Mouse (Mus musculus): Measurements from ENCODE around the gene Cabcoco1. TPM values are rescaled to one million over a fixed set of nuclear protein-coding genes. Genes with fewer than 3 reads are reported as not detected.
A peak's percentile ranks its signal among the peaks of the same experiment; 100 is the strongest.

Cabcoco1 gene
- polyA plus RNA-seq, 2 experiments: 0.41 to 0.66 TPM

DNA sequence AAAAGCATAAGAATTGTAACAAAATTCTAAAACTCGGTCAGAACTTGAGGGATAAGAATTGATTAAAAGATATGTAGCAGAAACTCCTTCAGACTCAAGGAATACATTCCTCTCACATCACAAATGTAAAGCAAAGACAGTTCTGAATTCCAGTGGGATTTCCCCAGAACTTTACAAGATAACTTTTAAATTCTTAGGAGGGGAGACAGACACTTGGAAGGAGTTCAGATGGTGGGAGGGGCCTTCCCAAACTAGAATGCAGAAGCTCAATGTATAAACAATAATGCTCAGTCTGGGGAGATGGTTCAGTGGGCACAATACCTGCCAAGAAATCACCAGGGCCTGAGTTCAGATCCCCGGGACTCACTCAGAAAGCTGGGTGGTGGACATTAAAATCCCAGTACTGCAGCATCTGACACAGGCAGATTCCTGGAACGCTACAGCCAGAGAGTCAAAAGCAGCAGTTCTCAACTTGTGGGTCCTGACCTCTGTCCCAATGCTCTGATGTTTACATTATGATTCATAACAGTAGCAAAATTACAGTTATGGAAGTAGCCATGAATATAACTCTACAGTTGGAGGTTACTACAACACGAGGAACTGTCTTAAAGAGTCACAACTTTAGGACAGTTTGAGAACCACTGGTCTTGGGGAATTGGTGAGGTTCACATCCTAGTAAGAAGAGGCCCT is 4.3 kb downstream of the Cabcoco1 start:
- Histone ChIP-seq H3K4me2 (ENCODE audit: low read depth) (no peak overlapping the region), H3K4me3 (ENCODE audit: insufficient read depth in 1 of 2, low read depth in 2 of 2, low read length in 2 of 2) (no peak overlapping the region), H3K36me3 (replicated peaks; ENCODE audit: control insufficient read depth, insufficient read depth, low read depth) (no peaks in the 10 kb centered on the region), H3K9me3 (ENCODE audit: control insufficient read depth, low read length) (no peaks in the 10 kb centered on the region), H3K27me3 (ENCODE audit: control insufficient read depth, insufficient read depth, low read length) (no peaks in the 10 kb centered on the region), H3K9ac (replicated peaks) (no peak overlapping the region), H3K4me1 (replicated peaks; ENCODE audit: control insufficient read depth in 2 of 2, insufficient read depth in 2 of 2, low read length in 1 of 2) (peaks cover 0 to 6% of the 10 kb centered on the region in 2 experiments; a peak in 2 of 4 replicates), H3K27ac (no peak overlapping the region)
- ATAC-seq (ENCODE audit: insufficient read depth) (no peak), DNase-seq (ENCODE audit: low read depth in 3 of 3, low spot score in 3 of 3) (no peak)
- no peak for TF ChIP-seq CTCF (IDR thresholded peaks at IDR 0.05; ENCODE audit: low read depth)
- no peak for TF ChIP-seq EP300 (IDR thresholded peaks at IDR 0.05; ENCODE audit: low read depth)
- 53% methylated on average over 4 of the region's 4 CpGs for WGBS (ENCODE audit: insufficient replicate concordance)

GRCm38 (mm10) chr10:68529364-68530049 is 12.2 kb downstream of the Cabcoco1 start:
- DNase-seq (ENCODE audit: low read depth in 3 of 3, low spot score in 3 of 3) (peak in 1 of 3 experiments; percentile 23), ATAC-seq (ENCODE audit: insufficient read depth) (peak; percentile 52)
- Histone ChIP-seq H3K4me1 (replicated peaks; ENCODE audit: control insufficient read depth in 2 of 2, insufficient read depth in 2 of 2, low read length in 1 of 2) (0 out of 4 replicates have a peak, but pooled peaks cover 0 to 4% of the 10 kb centered on the region in 2 experiments), H3K27me3 (ENCODE audit: control insufficient read depth, insufficient read depth, low read length) (no peaks in the 10 kb centered on the region), H3K9me3 (ENCODE audit: control insufficient read depth, low read length) (no peaks in the 10 kb centered on the region), H3K27ac (no peak overlapping the region), H3K9ac (replicated peaks) (no peak overlapping the region), H3K36me3 (replicated peaks; ENCODE audit: control insufficient read depth, insufficient read depth, low read depth) (no peaks in the 10 kb centered on the region), H3K4me2 (ENCODE audit: low read depth) (no peak overlapping the region), H3K4me3 (ENCODE audit: insufficient read depth in 1 of 2, low read depth in 2 of 2, low read length in 2 of 2) (no peak overlapping the region)
- TF ChIP-seq CTCF (IDR thresholded peaks at IDR 0.05; ENCODE audit: low read depth) (no peak), EP300 (IDR thresholded peaks at IDR 0.05; ENCODE audit: low read depth) (no peak)
- WGBS (ENCODE audit: insufficient replicate concordance): 62% methylated on average over 10 of the region's 10 CpGs

GRCm38 (mm10) chr10:68528958-68529357 is 12.7 kb downstream of the Cabcoco1 start:
- H3K27me3 ChIP-seq (ENCODE audit: control insufficient read depth, insufficient read depth, low read length): no peaks in the 10 kb centered on the region
- no peak overlapping the region for H3K27ac ChIP-seq
- H3K4me2 ChIP-seq (ENCODE audit: low read depth): no peak overlapping the region
- H3K4me3 ChIP-seq (ENCODE audit: insufficient read depth in 1 of 2, low read depth in 2 of 2, low read length in 2 of 2): no peak overlapping the region
- H3K4me1 ChIP-seq (replicated peaks; ENCODE audit: control insufficient read depth in 2 of 2, insufficient read depth in 2 of 2, low read length in 1 of 2): 0 out of 4 replicates have a peak, but pooled peaks cover 0 to 4% of the 10 kb centered on the region in 2 experiments
- no peak for ATAC-seq (ENCODE audit: insufficient read depth)
- DNase-seq (ENCODE audit: low read depth in 3 of 3, low spot score in 3 of 3): no peak
- no peak overlapping the region for H3K9ac ChIP-seq (replicated peaks)
- TF ChIP-seq CTCF (IDR thresholded peaks at IDR 0.05; ENCODE audit: low read depth): no peak
- TF ChIP-seq EP300 (IDR thresholded peaks at IDR 0.05; ENCODE audit: low read depth): no peak
- H3K9me3 ChIP-seq (ENCODE audit: control insufficient read depth, low read length): no peaks in the 10 kb centered on the region
- no peaks in the 10 kb centered on the region for H3K36me3 ChIP-seq (replicated peaks; ENCODE audit: control insufficient read depth, insufficient read depth, low read depth)
- WGBS (ENCODE audit: insufficient replicate concordance): 54% methylated on average over 8 of the region's 8 CpGs

DNA sequence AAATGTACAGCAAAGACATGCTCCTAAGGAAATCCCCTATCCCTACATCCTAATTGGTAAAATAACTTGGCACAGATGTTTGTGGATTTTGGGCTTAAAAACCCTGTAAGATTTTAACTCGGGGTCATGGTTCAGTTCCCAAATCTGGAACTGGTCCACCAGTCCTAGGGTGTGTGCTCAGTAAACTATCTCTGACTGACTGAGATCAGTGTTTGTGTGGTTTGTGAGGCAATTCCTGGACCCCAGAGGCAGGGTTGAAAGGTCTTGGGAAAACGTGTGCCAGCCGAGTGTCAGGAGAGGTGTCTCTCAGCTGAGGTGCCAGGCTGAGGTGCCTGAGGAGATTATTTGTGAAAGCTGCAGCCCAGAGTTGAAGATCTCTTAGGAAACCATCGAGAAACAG is 19.6 kb downstream of the Cabcoco1 start:
- H3K9ac ChIP-seq (replicated peaks): no peak overlapping the region
- 51% methylated on average over 4 of the region's 4 CpGs for WGBS (ENCODE audit: insufficient replicate concordance)
- H3K9me3 ChIP-seq (ENCODE audit: control insufficient read depth, low read length): no peaks in the 10 kb centered on the region
- no peak overlapping the region for H3K27ac ChIP-seq
- H3K4me1 ChIP-seq (replicated peaks; ENCODE audit: control insufficient read depth in 2 of 2, insufficient read depth in 2 of 2, low read length in 1 of 2): no peaks in the 10 kb centered on the region; a peak in 1 of 4 replicates
- H3K4me3 ChIP-seq (ENCODE audit: insufficient read depth in 1 of 2, low read depth in 2 of 2, low read length in 2 of 2): no peak overlapping the region
- TF ChIP-seq EP300 (IDR thresholded peaks at IDR 0.05; ENCODE audit: low read depth) (no peak), CTCF (IDR thresholded peaks at IDR 0.05; ENCODE audit: low read depth) (no peak)
- no peak overlapping the region for H3K4me2 ChIP-seq (ENCODE audit: low read depth)
- H3K27me3 ChIP-seq (ENCODE audit: control insufficient read depth, insufficient read depth, low read length): no peaks in the 10 kb centered on the region
- H3K36me3 ChIP-seq (replicated peaks; ENCODE audit: control insufficient read depth, insufficient read depth, low read depth): no peaks in the 10 kb centered on the region
- ATAC-seq (ENCODE audit: insufficient read depth) (no peak), DNase-seq (ENCODE audit: low read depth in 3 of 3, low spot score in 3 of 3) (peak in 1 of 3 experiments; percentile 4)

DNA sequence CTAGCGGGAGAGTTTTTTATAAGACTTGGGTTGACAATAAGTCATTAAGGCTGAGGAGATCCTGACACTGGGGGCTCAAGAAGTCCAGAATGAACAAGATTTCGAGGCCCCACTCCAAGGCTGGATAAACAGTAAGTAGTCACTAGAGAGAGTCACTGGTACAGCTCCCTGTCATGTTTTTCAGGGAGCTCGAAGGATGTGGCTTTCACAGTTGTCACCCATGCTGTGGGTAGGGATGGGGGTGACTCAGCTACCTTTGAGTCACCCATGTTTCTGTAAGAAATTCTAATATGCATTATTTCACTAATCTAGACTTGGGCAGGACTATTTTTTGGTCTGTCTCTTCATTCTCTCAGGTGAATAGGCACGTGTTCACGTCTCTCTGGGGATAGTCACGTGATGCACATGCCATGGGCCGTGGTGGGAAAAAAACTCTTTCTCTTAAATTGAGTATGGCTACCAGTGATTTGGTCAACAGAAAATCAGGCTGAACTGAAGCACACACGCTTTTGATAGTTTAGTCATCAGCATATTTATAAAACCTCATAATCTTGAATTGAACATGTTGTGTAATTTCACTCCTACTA is 29.2 kb downstream of the Cabcoco1 start:
- 60% methylated on average over 8 of the region's 8 CpGs for WGBS (ENCODE audit: insufficient replicate concordance)
- H3K9ac ChIP-seq (replicated peaks): no peak overlapping the region
- ATAC-seq (ENCODE audit: insufficient read depth): no peak
- TF ChIP-seq EP300 (IDR thresholded peaks at IDR 0.05; ENCODE audit: low read depth) (no peak), CTCF (IDR thresholded peaks at IDR 0.05; ENCODE audit: low read depth) (no peak)
- H3K27me3 ChIP-seq (ENCODE audit: control insufficient read depth, insufficient read depth, low read length): no peaks in the 10 kb centered on the region
- H3K36me3 ChIP-seq (replicated peaks; ENCODE audit: control insufficient read depth, insufficient read depth, low read depth): no peaks in the 10 kb centered on the region
- no peak for DNase-seq (ENCODE audit: low read depth in 3 of 3, low spot score in 3 of 3)
- H3K4me3 ChIP-seq (ENCODE audit: insufficient read depth in 1 of 2, low read depth in 2 of 2, low read length in 2 of 2): no peak overlapping the region
- no peak overlapping the region for H3K4me2 ChIP-seq (ENCODE audit: low read depth)
- H3K4me1 ChIP-seq (replicated peaks; ENCODE audit: control insufficient read depth in 2 of 2, insufficient read depth in 2 of 2, low read length in 1 of 2): no peaks in the 10 kb centered on the region
- no peak overlapping the region for H3K27ac ChIP-seq
- no peaks in the 10 kb centered on the region for H3K9me3 ChIP-seq (ENCODE audit: control insufficient read depth, low read length)

All from liver, embryonic 14.5 days (tissue).